Mouse (Mus musculus) MEL (cell line): Measurements from ENCODE around the gene Lrrc7. TPM values are rescaled to one million over a fixed set of nuclear protein-coding genes. Genes with fewer than 3 reads are reported as not detected.

Experiments used
- DNase-seq: peaks from one replicate; pipeline ENCODE4 v3.0.0; 2011; ENCODE audit warnings: low read depth, low spot score
- H3K27ac ChIP-seq: 2 replicates; pipeline ENCODE4 v1.5.1; 2012; ENCODE audit warnings: low read depth, mild to moderate bottlenecking, control low read depth, low read length, moderate library complexity; ENCODE audit not compliant: control insufficient read depth
- H3K27me3 ChIP-seq, 2 experiments: fragments of 150-350 bp in 1 of 2; sonication (generic) in 1 of 2; 2 replicates each; pipeline ENCODE4 v1.6.1; 2012; ENCODE audit warnings: low read length in 2 of 2, mild to moderate bottlenecking in 2 of 2, improper control_type of control experiment in 1 of 2, moderate library complexity in 1 of 2; ENCODE audit not compliant: insufficient read depth in 2 of 2, control insufficient read depth in 1 of 2
- H3K36me3 ChIP-seq, 2 experiments: 2 replicates each; pipeline ENCODE4 v1.6.1; 2012 to 2014; ENCODE audit warnings: low read length in 2 of 2, improper control_type of control experiment in 1 of 2, inconsistent platforms in 1 of 2, mild to moderate bottlenecking in 1 of 2; ENCODE audit not compliant: insufficient read depth in 2 of 2, control insufficient read depth in 1 of 2
- H3K4me1 ChIP-seq, 2 experiments: fragments of 150-350 bp in 1 of 2; sonication (generic) in 1 of 2; 2 replicates each; pipeline ENCODE4 v1.6.1; 2012; ENCODE audit warnings: low read length in 2 of 2, improper control_type of control experiment in 1 of 2, mild to moderate bottlenecking in 1 of 2; ENCODE audit not compliant: insufficient read depth in 2 of 2, control insufficient read depth in 1 of 2
- H3K4me3 ChIP-seq, 2 experiments: fragments of 150-350 bp in 1 of 2; sonication (generic) in 1 of 2; 2 replicates each; pipeline ENCODE4 v1.5.1; 2012; ENCODE audit warnings: low read depth in 2 of 2, low read length in 2 of 2, mild to moderate bottlenecking in 2 of 2, moderate library complexity in 2 of 2, control low read depth in 1 of 2, improper control_type of control experiment in 1 of 2; ENCODE audit not compliant: control insufficient read depth in 1 of 2, insufficient read depth in 1 of 2
- H3K79me2 ChIP-seq: 2 replicates; pipeline ENCODE4 v1.6.1; 2012; ENCODE audit warnings: mild to moderate bottlenecking, low read length, moderate library complexity; ENCODE audit not compliant: control insufficient read depth, poor library complexity, insufficient read depth
- H3K9ac ChIP-seq: 2 replicates; pipeline ENCODE4 v1.6.1; 2012; ENCODE audit warnings: low read depth, mild to moderate bottlenecking, control low read depth, low read length, moderate library complexity; ENCODE audit not compliant: control insufficient read depth, poor library complexity, severe bottlenecking
- H3K9me3 ChIP-seq: fragments of 150-350 bp; sonication (generic); replicated peaks from 2 replicates; pipeline ENCODE4 v1.6.1; 2012; ENCODE audit warnings: mild to moderate bottlenecking, low read length, improper control_type of control experiment, moderate library complexity; ENCODE audit not compliant: insufficient read depth
- CHD2 ChIP-seq: IDR thresholded peaks from 2 replicates; pipeline ENCODE4 v1.6.1; 2011; ENCODE audit warnings: low read length, improper control_type of control experiment
- CTCF ChIP-seq, 3 experiments: IDR thresholded peaks in 2 of 3; conservative IDR thresholded peaks in 1 of 3; 2 replicates each; pipeline ENCODE4 v1.5.1; 2011 to 2012; ENCODE audit warnings: low read length in 3 of 3, low read depth in 2 of 3, mild to moderate bottlenecking in 2 of 3, improper control_type of control experiment in 1 of 3, inconsistent platforms in 1 of 3, mixed read lengths in 1 of 3, moderate library complexity in 1 of 3; ENCODE audit not compliant: control insufficient read depth in 1 of 3, insufficient read depth in 1 of 3, poor library complexity in 1 of 3, severe bottlenecking in 1 of 3
- EP300 ChIP-seq, 2 experiments: IDR thresholded peaks; 2 replicates each; pipeline ENCODE4 v1.6.1; 2011; ENCODE audit warnings: improper control_type of control experiment in 2 of 2, low read length in 2 of 2, low read depth in 1 of 2, mild to moderate bottlenecking in 1 of 2
- GATA1 ChIP-seq: IDR thresholded peaks from 2 replicates; pipeline ENCODE4 v1.6.1; 2011; ENCODE audit warnings: low read depth, low read length, improper control_type of control experiment
- HCFC1 ChIP-seq: IDR thresholded peaks from 2 replicates; pipeline ENCODE4 v1.6.1; 2012; ENCODE audit warnings: low read depth, mild to moderate bottlenecking, inconsistent platforms, low read length, improper control_type of control experiment, moderate library complexity
- MAX ChIP-seq: IDR thresholded peaks from 2 replicates; pipeline ENCODE4 v1.6.1; 2011; ENCODE audit warnings: low read length, improper control_type of control experiment
- MEF2A ChIP-seq: IDR thresholded peaks from 2 replicates; pipeline ENCODE4 v1.6.1; 2014; ENCODE audit warnings: low read depth, mild to moderate bottlenecking, inconsistent platforms, low read length, improper control_type of control experiment; ENCODE audit not compliant: poor library complexity, insufficient replicate concordance, severe bottlenecking; ENCODE audit errors: extremely low read depth
- MYB ChIP-seq: IDR thresholded peaks from 2 replicates; pipeline ENCODE4 v1.6.1; 2011; ENCODE audit warnings: mild to moderate bottlenecking, low read depth, low read length, improper control_type of control experiment
- MYC ChIP-seq: IDR thresholded peaks from 2 replicates; pipeline ENCODE4 v1.6.1; 2011; ENCODE audit warnings: low read depth, mild to moderate bottlenecking, low read length, improper control_type of control experiment, moderate library complexity
- NELFE ChIP-seq: IDR thresholded peaks from 2 replicates; pipeline ENCODE4 v1.6.1; 2011; ENCODE audit warnings: low read depth, low read length, improper control_type of control experiment
- POLR2A ChIP-seq, 2 experiments: IDR thresholded peaks; 2 replicates each; pipeline ENCODE4 v1.6.1; 2011 to 2012; ENCODE audit warnings: low read length in 2 of 2, mild to moderate bottlenecking in 2 of 2, control low read depth in 1 of 2, improper control_type of control experiment in 1 of 2, low read depth in 1 of 2, moderate library complexity in 1 of 2; ENCODE audit not compliant: control insufficient read depth in 1 of 2, insufficient read depth in 1 of 2, poor library complexity in 1 of 2
- POLR2AphosphoS2 ChIP-seq: IDR thresholded peaks from 2 replicates; pipeline ENCODE4 v1.6.1; 2011; ENCODE audit warnings: low read length, improper control_type of control experiment
- RAD21 ChIP-seq: IDR thresholded peaks from 2 replicates; pipeline ENCODE4 v1.6.1; 2011; ENCODE audit warnings: mild to moderate bottlenecking, low read depth, low read length, improper control_type of control experiment
- RCOR1 ChIP-seq: IDR thresholded peaks from 2 replicates; pipeline ENCODE4 v1.6.1; 2012; ENCODE audit warnings: low read depth, mild to moderate bottlenecking, inconsistent platforms, low read length, improper control_type of control experiment
- SMC3 ChIP-seq: IDR thresholded peaks from 2 replicates; pipeline ENCODE4 v1.6.1; 2011; ENCODE audit warnings: low read depth, low read length, improper control_type of control experiment
- TBP ChIP-seq: IDR thresholded peaks from 2 replicates; pipeline ENCODE4 v1.8.0; 2011; ENCODE audit warnings: low read depth, low read length, improper control_type of control experiment
- TCF12 ChIP-seq: IDR thresholded peaks from 2 replicates; pipeline ENCODE4 v1.6.1; 2014; ENCODE audit warnings: low read depth, mild to moderate bottlenecking, inconsistent platforms, low read length, improper control_type of control experiment, moderate library complexity
- USF2 ChIP-seq, 2 experiments: IDR thresholded peaks; 2 replicates each; pipeline ENCODE4 v1.6.1; 2011 to 2012; ENCODE audit warnings: improper control_type of control experiment in 2 of 2, low read length in 2 of 2, borderline replicate concordance in 1 of 2, inconsistent platforms in 1 of 2, low read depth in 1 of 2, mild to moderate bottlenecking in 1 of 2; ENCODE audit not compliant: insufficient read depth in 1 of 2
- ZC3H11A ChIP-seq: IDR thresholded peaks from 2 replicates; pipeline ENCODE4 v1.6.1; 2012; ENCODE audit warnings: low read depth, mild to moderate bottlenecking, inconsistent platforms, low read length, improper control_type of control experiment
- ZKSCAN1 ChIP-seq: IDR thresholded peaks from 2 replicates; pipeline ENCODE4 v1.6.1; 2012; ENCODE audit warnings: low read depth, mild to moderate bottlenecking, inconsistent platforms, low read length, improper control_type of control experiment, moderate library complexity
- ZNF384 ChIP-seq: IDR thresholded peaks from 2 replicates; pipeline ENCODE4 v1.6.1; 2012; ENCODE audit warnings: low read depth, mild to moderate bottlenecking, inconsistent platforms, low read length, improper control_type of control experiment
- polyA plus RNA-seq, 2 experiments: library from polyadenylated mRNA; stranded (reverse) in 1 of 2; unstranded in 1 of 2; fragments of >175 nt in 1 of 2; fragments of >200 nt in 1 of 2; gene quantifications; 2 replicates each; pipeline versions ENCODE4 v1.2.1 to v1.2.4; 2012; ENCODE audit warnings: low replicate concordance in 2 of 2, low read depth in 1 of 2; ENCODE audit not compliant: insufficient read length in 2 of 2, insufficient read depth in 1 of 2, missing spikeins in 1 of 2
- total RNA-seq: library from RNA; depleted of rRNA; stranded (reverse); fragments of 300-350 nt; gene quantifications from 2 replicates; pipeline ENCODE4 v1.2.3, GENCODE M21; 2012

Gene Lrrc7
- total and polyA plus RNA-seq, 3 experiments, result not detected

- no peaks in the 10 kb centered on the region for H3K27me3 ChIP-seq
- no peaks in the 10 kb centered on the region for H3K4me1 ChIP-seq
Observed at GRCm38 (mm10) chr3:158174880-158175735, 386.9 kb downstream of the Lrrc7 start.

GRCm38 (mm10) chr3:158169180-158169579 lies 392.8 kb downstream of the Lrrc7 start:
- H3K36me3 ChIP-seq, result no peaks in the 10 kb centered on the region
- H3K27ac ChIP-seq, result no peak overlapping the region
- DNase-seq, result no peak
- TF ChIP-seq TBP, result no peak
- no peaks in the 10 kb centered on the region for H3K4me1 ChIP-seq
- no peaks in the 10 kb centered on the region for H3K27me3 ChIP-seq
- no peak overlapping the region for H3K4me3 ChIP-seq
- no peak overlapping the region for H3K9ac ChIP-seq
- H3K79me2 ChIP-seq, result no peaks in the 10 kb centered on the region
- no peaks in the 10 kb centered on the region for H3K9me3 ChIP-seq

More at GRCm38 (mm10) chr3:158174880-158175735, 386.9 kb downstream of the Lrrc7 start:
- H3K79me2 ChIP-seq, result no peaks in the 10 kb centered on the region
- no peak overlapping the region for H3K4me3 ChIP-seq
- H3K27ac ChIP-seq, result no peak overlapping the region
- no peaks in the 10 kb centered on the region for H3K36me3 ChIP-seq
- H3K9ac ChIP-seq, result no peak overlapping the region
- H3K9me3 ChIP-seq, result no peaks in the 10 kb centered on the region
- DNase-seq, result no peak
- TF ChIP-seq TCF12, result no peak
- no peak for TF ChIP-seq MYC
- TF ChIP-seq, all 39 proteins: peak for 0

- Histone ChIP-seq H3K36me3 (no peaks in the 10 kb centered on the region), H3K4me1 (no peaks in the 10 kb centered on the region), H3K27ac (no peak overlapping the region), H3K27me3 (no peaks in the 10 kb centered on the region), H3K4me3 (no peak overlapping the region), H3K9me3 (no peaks in the 10 kb centered on the region), H3K9ac (no peak overlapping the region), H3K79me2 (no peaks in the 10 kb centered on the region)
- TF ChIP-seq GATA1 (no peak), MAX (no peak), TBP (no peak), HCFC1 (no peak), MEF2A (no peak), MYB (no peak), ZNF384 (no peak), EP300 (IDR thresholded peaks at IDR 0.05; ENCODE audit: low read depth in 1 of 2, low read length in 2 of 2) (no peak), RCOR1 (no peak), CHD2 (no peak), USF2 (IDR thresholded peaks at IDR 0.05; ENCODE audit: borderline replicate concordance in 1 of 2, insufficient read depth in 1 of 2, low read depth in 1 of 2, low read length in 2 of 2) (no peak), ZC3H11A (no peak), POLR2A (IDR thresholded peaks at IDR 0.05; ENCODE audit: control insufficient read depth in 1 of 2, insufficient read depth in 1 of 2, low read depth in 1 of 2, low read length in 2 of 2, poor library complexity in 1 of 2) (no peak), SMC3 (no peak), NELFE (no peak), RAD21 (no peak), CTCF (IDR thresholded peaks at IDR 0.05 in 2 of 3, conservative IDR thresholded peaks at IDR 0.05 in 1 of 3; ENCODE audit: control insufficient read depth in 1 of 3, insufficient read depth in 1 of 3, low read depth in 2 of 3, low read length in 3 of 3, poor library complexity in 1 of 3, severe bottlenecking in 1 of 3) (no peak), ZKSCAN1 (no peak), POLR2AphosphoS2 (no peak)
- no peak for DNase-seq
Observed at GRCm38 (mm10) chr3:158168454-158168853, 393.6 kb downstream of the Lrrc7 start.
